Mouse (Mus musculus) CH12.LX (cell line): ENCODE results near the gene Dhx58. TPM values are rescaled to one million over a fixed set of nuclear protein-coding genes. Genes with fewer than 3 reads are reported as not detected.

Experiments used
- DNase-seq: peaks from one replicate; pipeline ENCODE4 v3.0.0-alpha.2; 2013; ENCODE audit errors: extremely low read depth
- H3K27ac ChIP-seq: 2 replicates; pipeline ENCODE4 v1.5.1; 2012; ENCODE audit warnings: low read depth, mild to moderate bottlenecking, control low read depth, moderate library complexity; ENCODE audit not compliant: insufficient read depth
- H3K27me3 ChIP-seq: replicated peaks from 2 replicates; pipeline ENCODE3; 2012; ENCODE audit warnings: inconsistent platforms
- H3K36me3 ChIP-seq, 2 experiments: replicated peaks in 1 of 2; 2 replicates each; pipeline versions ENCODE3 to v1.6.1; 2012; ENCODE audit warnings: inconsistent platforms in 1 of 2, low read length in 1 of 2, mild to moderate bottlenecking in 1 of 2, mixed read lengths in 1 of 2, moderate library complexity in 1 of 2; ENCODE audit not compliant: control insufficient read depth in 1 of 2, insufficient read depth in 1 of 2
- H3K4me1 ChIP-seq, 2 experiments: 2 replicates each; pipeline ENCODE4 v1.6.1; 2012; ENCODE audit warnings: inconsistent platforms in 1 of 2, moderate library complexity in 1 of 2; ENCODE audit not compliant: insufficient read depth in 2 of 2, control insufficient read depth in 1 of 2
- H3K4me2 ChIP-seq: 2 replicates; pipeline ENCODE4 v1.6.1; 2012; ENCODE audit warnings: low read depth, mild to moderate bottlenecking, control low read depth; ENCODE audit not compliant: poor library complexity, insufficient read depth, severe bottlenecking
- H3K4me3 ChIP-seq, 3 experiments: fragments of 150-350 bp in 1 of 3; sonication (generic) in 1 of 3; replicated peaks in 1 of 3; 2 replicates each; pipeline versions ENCODE3 to v1.5.1; 2011 to 2012; ENCODE audit warnings: low read depth in 2 of 3, low read length in 2 of 3, mild to moderate bottlenecking in 2 of 3, moderate library complexity in 2 of 3, control low read depth in 1 of 3, improper control_type of control experiment in 1 of 3, inconsistent platforms in 1 of 3, mixed read lengths in 1 of 3; ENCODE audit not compliant: poor library complexity in 1 of 3
- H3K79me2 ChIP-seq: replicated peaks from 2 replicates; pipeline ENCODE4 v1.6.1; 2012; ENCODE audit warnings: mild to moderate bottlenecking, moderate library complexity; ENCODE audit not compliant: control insufficient read depth, poor library complexity, insufficient read depth, severe bottlenecking; ENCODE audit errors: extremely low read depth
- H3K9ac ChIP-seq: 2 replicates; pipeline ENCODE4 v1.6.1; 2012; ENCODE audit warnings: low read depth, mild to moderate bottlenecking, control low read depth, moderate library complexity; ENCODE audit not compliant: insufficient read depth
- H3K9me3 ChIP-seq: replicated peaks from 2 replicates; pipeline ENCODE3; 2012; ENCODE audit warnings: low read length, inconsistent platforms, mixed read lengths
- BHLHE40 ChIP-seq: IDR thresholded peaks from 2 replicates; pipeline ENCODE4 v1.6.1; 2011; ENCODE audit warnings: mild to moderate bottlenecking, low read depth, low read length, improper control_type of control experiment
- CHD2 ChIP-seq: IDR thresholded peaks from 2 replicates; pipeline ENCODE4 v1.6.1; 2011; ENCODE audit warnings: low read length, improper control_type of control experiment
- CTCF ChIP-seq, 2 experiments: IDR thresholded peaks in 1 of 2; conservative IDR thresholded peaks in 1 of 2; 2 replicates each; pipeline ENCODE4 v1.5.1; 2011 to 2012; ENCODE audit warnings: low read depth in 2 of 2, low read length in 2 of 2, improper control_type of control experiment in 1 of 2, inconsistent platforms in 1 of 2, mild to moderate bottlenecking in 1 of 2, moderate library complexity in 1 of 2
- ELF1 ChIP-seq: IDR thresholded peaks from 2 replicates; pipeline ENCODE4 v1.6.1; 2014; ENCODE audit warnings: low read depth, mild to moderate bottlenecking, inconsistent platforms, low read length, improper control_type of control experiment
- ETS1 ChIP-seq: conservative IDR thresholded peaks from 2 replicates; pipeline ENCODE4 v1.6.1; 2012; ENCODE audit warnings: low read depth, mild to moderate bottlenecking, inconsistent platforms, low read length, improper control_type of control experiment, moderate library complexity
- GABPA ChIP-seq: IDR thresholded peaks from 2 replicates; pipeline ENCODE4 v1.6.1; 2012; ENCODE audit warnings: low read depth, low read length, improper control_type of control experiment, inconsistent platforms; ENCODE audit not compliant: insufficient replicate concordance
- HCFC1 ChIP-seq: IDR thresholded peaks from 2 replicates; pipeline ENCODE4 v1.6.1; 2012; ENCODE audit warnings: low read depth, mild to moderate bottlenecking, inconsistent platforms, low read length, improper control_type of control experiment
- IRF4 ChIP-seq: IDR thresholded peaks from 2 replicates; pipeline ENCODE4 v1.6.1; 2014; ENCODE audit warnings: low read depth, mild to moderate bottlenecking, inconsistent platforms, low read length, improper control_type of control experiment
- JUN ChIP-seq: IDR thresholded peaks from 2 replicates; pipeline ENCODE4 v1.6.1; 2011; ENCODE audit warnings: low read depth, mild to moderate bottlenecking, low read length, improper control_type of control experiment, moderate library complexity; ENCODE audit not compliant: insufficient read depth
- JUND ChIP-seq: conservative IDR thresholded peaks from 2 replicates; pipeline ENCODE4 v1.6.1; 2011; ENCODE audit warnings: low read depth, low read length, improper control_type of control experiment
- KAT2A ChIP-seq: IDR thresholded peaks from 2 replicates; pipeline ENCODE4 v1.6.1; 2012; ENCODE audit warnings: low read length, improper control_type of control experiment, inconsistent platforms; ENCODE audit not compliant: insufficient replicate concordance
- MAFK ChIP-seq: IDR thresholded peaks from 2 replicates; pipeline ENCODE4 v1.6.1; 2011; ENCODE audit warnings: low read length, improper control_type of control experiment; ENCODE audit not compliant: insufficient replicate concordance
- MAX ChIP-seq: IDR thresholded peaks from 2 replicates; pipeline ENCODE4 v1.6.1; 2011; ENCODE audit warnings: low read length, improper control_type of control experiment
- MXI1 ChIP-seq: IDR thresholded peaks from 2 replicates; pipeline ENCODE4 v1.6.1; 2011; ENCODE audit warnings: mild to moderate bottlenecking, low read depth, low read length, improper control_type of control experiment
- NELFE ChIP-seq: IDR thresholded peaks from 2 replicates; pipeline ENCODE4 v1.6.1; 2011; ENCODE audit warnings: low read depth, low read length, improper control_type of control experiment
- NRF1 ChIP-seq: IDR thresholded peaks from 2 replicates; pipeline ENCODE4 v1.6.1; 2014; ENCODE audit warnings: low read depth, mild to moderate bottlenecking, inconsistent platforms, low read length, improper control_type of control experiment, moderate library complexity
- PAX5 ChIP-seq: IDR thresholded peaks from 2 replicates; pipeline ENCODE4 v1.6.1; 2012; ENCODE audit warnings: low read length, inconsistent platforms, mixed read lengths
- RAD21 ChIP-seq: IDR thresholded peaks from 2 replicates; pipeline ENCODE4 v1.6.1; 2011; ENCODE audit warnings: low read depth, mild to moderate bottlenecking, low read length, improper control_type of control experiment, moderate library complexity
- RCOR1 ChIP-seq: conservative IDR thresholded peaks from 2 replicates; pipeline ENCODE4 v1.6.1; 2012; ENCODE audit warnings: low read depth, mild to moderate bottlenecking, inconsistent platforms, low read length, improper control_type of control experiment
- USF2 ChIP-seq: conservative IDR thresholded peaks from 2 replicates; pipeline ENCODE4 v1.6.1; 2011; ENCODE audit warnings: low read depth, low read length, improper control_type of control experiment
- ZKSCAN1 ChIP-seq: IDR thresholded peaks from 2 replicates; pipeline ENCODE4 v1.6.1; 2012; ENCODE audit warnings: low read depth, inconsistent platforms, low read length, improper control_type of control experiment, borderline replicate concordance
- ZMIZ1 ChIP-seq: IDR thresholded peaks from 2 replicates; pipeline ENCODE4 v1.6.1; 2012; ENCODE audit warnings: low read depth, mild to moderate bottlenecking, inconsistent platforms, low read length, improper control_type of control experiment
- ZNF384 ChIP-seq: IDR thresholded peaks from 2 replicates; pipeline ENCODE4 v1.6.1; 2012; ENCODE audit warnings: low read depth, low read length, improper control_type of control experiment, inconsistent platforms
- dilution Hi-C: fragments of 300-500 bp; cut with MboI; formaldehyde crosslinking; loops from 2 replicates; pipeline ENCODE4 v1.14.3; 2020; ENCODE audit warnings: low sequenced_read_pairs; ENCODE audit not compliant: extremely low pct_unique_long_range_greater_than_20kb, extremely low pct_ligation_motif_present
- in situ Hi-C: fragments of 300-500 bp; cut with MboI; formaldehyde crosslinking; loops from 3 replicates; pipeline ENCODE4 v1.14.3; 2019; ENCODE audit warnings: low sequenced_read_pairs, low pct_ligation_motif_present, low pct_unique_long_range_greater_than_20kb, mixed read lengths
- polyA plus RNA-seq: library from polyadenylated mRNA; unstranded; fragments of >175 nt; gene quantifications from 2 replicates; pipeline ENCODE4 v1.2.1, GENCODE M21; 2012; ENCODE audit warnings: low read depth; ENCODE audit not compliant: insufficient read length
- total RNA-seq, 2 experiments: library from RNA; depleted of rRNA; stranded (reverse); fragments of 300-350 nt in 1 of 2; fragments of >200 nt in 1 of 2; gene quantifications; 2 replicates each; pipeline ENCODE4 v1.2.3; 2012 to 2014

Dhx58 gene
- total and polyA plus RNA-seq, 3 experiments: 6.3 to 15.7 (median 6.4) TPM

DNA sequence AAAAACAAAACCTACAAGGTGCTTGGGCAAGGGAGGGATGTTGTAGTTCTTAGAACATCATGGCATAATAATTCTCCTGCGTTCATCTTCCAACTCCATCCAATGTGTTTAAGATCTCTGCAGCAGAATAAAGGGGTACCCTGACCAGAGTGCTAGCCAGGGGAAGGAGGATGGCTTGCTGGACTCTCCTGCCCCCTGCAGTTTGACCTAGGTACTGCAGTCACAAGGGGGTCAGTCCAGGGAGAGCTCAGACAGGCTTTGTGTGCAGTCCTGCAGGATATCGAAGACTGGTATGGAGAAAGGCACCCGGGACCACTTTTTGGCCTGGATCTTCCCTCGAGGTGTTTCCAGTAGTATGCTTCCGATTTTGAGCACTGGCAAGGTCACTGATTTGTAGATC is 9.1 kb downstream of the Dhx58 start (continued):
- TF ChIP-seq JUND: no peak
- no peak for TF ChIP-seq ZKSCAN1
- no peak; the same call in 1 of the 2 replicates for TF ChIP-seq NELFE
- TF ChIP-seq PAX5: no peak
- TF ChIP-seq, all 38 proteins: peak for 5

DNA sequence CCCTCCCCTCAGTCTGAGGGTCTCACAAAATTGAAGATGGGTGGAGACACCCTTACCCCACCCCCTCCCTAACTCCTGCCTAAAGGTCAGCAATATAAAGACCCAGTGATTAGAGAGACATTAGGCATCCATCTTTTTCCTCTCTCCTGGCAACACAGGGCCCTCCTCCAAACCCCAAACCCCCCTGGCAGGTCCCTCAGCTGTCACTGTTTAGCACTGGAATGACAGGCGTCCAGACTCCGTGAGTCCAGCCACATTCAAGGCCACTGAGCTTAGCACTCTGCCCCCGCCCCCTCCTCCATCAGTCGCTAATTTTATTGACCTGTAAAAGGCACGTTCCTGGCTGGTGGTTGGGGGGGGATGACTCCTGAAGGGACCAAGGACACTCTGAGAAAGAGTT is 10.9 kb downstream of the Dhx58 start:
- Histone ChIP-seq H3K27ac (no peak overlapping the region), H3K27me3 (no peaks in the 10 kb centered on the region), H3K9ac (no peak overlapping the region), H3K9me3 (no peaks in the 10 kb centered on the region), H3K4me1 (peaks cover 0 to 8% of the 10 kb centered on the region in 2 experiments; a peak in 2 of 4 replicates), H3K4me2 (no peak overlapping the region), H3K79me2 (no peaks in the 10 kb centered on the region), H3K4me3 (no peak overlapping the region), H3K36me3 (peaks cover 0 to 34% of the 10 kb centered on the region in 2 experiments)
- in situ Hi-C loops: no loop called here
- no peak for TF ChIP-seq MAFK
- no peak for TF ChIP-seq IRF4
- no peak for TF ChIP-seq RCOR1
- no peak for TF ChIP-seq KAT2A
- no peak for TF ChIP-seq USF2
- TF ChIP-seq ELF1: no peak
- TF ChIP-seq ZNF384: no peak
- no peak for TF ChIP-seq NRF1
- dilution Hi-C loops: no loop called here
- DNase-seq: no peak

DNA sequence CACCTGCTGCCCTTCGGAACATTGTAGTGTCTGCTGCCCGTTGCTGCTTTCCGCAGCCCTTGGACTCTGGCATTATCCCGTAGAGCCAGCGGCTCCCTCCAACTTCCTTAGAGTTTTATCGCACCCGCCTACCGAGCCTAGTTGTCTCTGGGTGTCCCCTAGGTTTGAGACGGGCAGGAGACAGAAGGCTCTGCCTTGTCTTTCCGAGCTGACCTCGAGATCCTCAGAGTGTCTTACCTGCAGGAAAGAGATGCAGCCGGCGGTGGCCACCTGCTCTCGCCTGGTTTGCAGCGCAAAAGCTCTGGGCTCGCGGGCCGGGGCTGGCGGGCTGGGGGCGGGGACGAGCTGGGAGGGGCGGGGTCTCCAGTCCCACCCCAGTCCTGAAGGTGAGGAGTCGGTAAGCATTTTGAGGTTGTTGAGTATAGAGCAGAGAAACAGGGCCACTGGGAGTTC is 11.9 kb downstream of the Dhx58 start, which contains the start of gene Zfp385c:
TSS of gene Zfp385c (minus strand) at position 292 of the 453 bp plus-strand sequence.
- H3K79me2 ChIP-seq: no peaks in the 10 kb centered on the region
- no peaks in the 10 kb centered on the region for H3K9me3 ChIP-seq
- dilution Hi-C loops: no loop called here
- DNase-seq: no peak
- TF ChIP-seq GABPA: no peak
- no peak for TF ChIP-seq JUN
- no peak for TF ChIP-seq RAD21
- TF ChIP-seq IRF4: no peak
- TF ChIP-seq HCFC1: no peak
- TF ChIP-seq ETS1: no peak
- TF ChIP-seq ELF1: no peak
- TF ChIP-seq CHD2: no peak
- TF ChIP-seq MAX: no peak
- TF ChIP-seq CTCF (conservative IDR thresholded peaks at IDR 0.05 in 1 of 2, IDR thresholded peaks at IDR 0.05 in 1 of 2; ENCODE audit: low read depth in 2 of 2, low read length in 2 of 2): no peak
- TF ChIP-seq BHLHE40: no peak
- TF ChIP-seq RCOR1: no peak
- no peak for TF ChIP-seq MAFK
- TF ChIP-seq MXI1: no peak
- TF ChIP-seq ZMIZ1: no peak
- H3K4me1 ChIP-seq: peaks cover 0 to 11% of the 10 kb centered on the region in 2 experiments; a peak in 2 of 4 replicates
- H3K9ac ChIP-seq: no peak within 1 kb of the TSS
- in situ Hi-C loops: no loop called here
- no peaks in the 10 kb centered on the region for H3K27me3 ChIP-seq
- no peak within 1 kb of the TSS for H3K27ac ChIP-seq
- H3K4me2 ChIP-seq: no peak within 1 kb of the TSS
- peaks cover 0 to 26% of the 10 kb centered on the region in 2 experiments for H3K36me3 ChIP-seq
- H3K4me3 ChIP-seq: no peak within 1 kb of the TSS
